Mouse (Mus musculus) liver, postnatal 0 days (tissue): ENCODE measurements around the gene Akap7.

Source experiments
- CTCF ChIP-seq: sonication (generic); IDR thresholded peaks from 2 replicates; pipeline ENCODE4 v1.5.1; 2016; ENCODE audit warnings: antibody characterized with exemption, low read depth
- EP300 ChIP-seq: IDR thresholded peaks from 2 replicates; pipeline ENCODE4 v1.6.1; 2016; ENCODE audit warnings: antibody characterized with exemption, low read depth, mild to moderate bottlenecking

DNA sequence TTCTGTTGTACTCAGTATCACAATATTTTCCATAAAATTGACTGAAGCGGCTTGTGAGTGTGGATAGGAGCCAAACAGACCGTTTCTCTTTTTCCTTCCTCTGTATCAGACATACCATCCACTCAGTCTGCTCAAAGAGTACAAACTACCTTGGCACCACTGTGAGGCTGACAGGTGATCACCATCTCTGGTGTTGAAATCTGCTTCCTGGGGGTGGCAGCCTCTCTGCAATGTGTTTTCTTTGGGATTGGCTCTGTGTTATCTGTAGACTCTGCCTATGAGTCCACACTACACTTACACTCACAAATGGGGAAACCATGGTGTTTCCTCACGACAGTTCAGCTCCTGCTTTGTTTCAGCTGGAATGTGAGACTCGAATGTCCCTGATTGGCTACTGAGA, 128.6 kb downstream of the Akap7 start:
- TF ChIP-seq CTCF (no peak), EP300 (no peak)
